Mouse (Mus musculus): ENCODE data around the gene Troap. TPM values are rescaled to one million over a fixed set of nuclear protein-coding genes. Genes with fewer than 3 reads are reported as not detected.

Troap gene
- total RNA-seq (2021): under 1 TPM; 0.63 to 0.69 TPM

GRCm38 (mm10) chr15:99074019-99074599 is at the start of gene Troap:
TSS of gene Troap (plus strand) at chr15:99074575.
- no peak for DNase-seq (ENCODE audit: extremely low spot score in 1 of 2, low spot score in 1 of 2)

DNA sequence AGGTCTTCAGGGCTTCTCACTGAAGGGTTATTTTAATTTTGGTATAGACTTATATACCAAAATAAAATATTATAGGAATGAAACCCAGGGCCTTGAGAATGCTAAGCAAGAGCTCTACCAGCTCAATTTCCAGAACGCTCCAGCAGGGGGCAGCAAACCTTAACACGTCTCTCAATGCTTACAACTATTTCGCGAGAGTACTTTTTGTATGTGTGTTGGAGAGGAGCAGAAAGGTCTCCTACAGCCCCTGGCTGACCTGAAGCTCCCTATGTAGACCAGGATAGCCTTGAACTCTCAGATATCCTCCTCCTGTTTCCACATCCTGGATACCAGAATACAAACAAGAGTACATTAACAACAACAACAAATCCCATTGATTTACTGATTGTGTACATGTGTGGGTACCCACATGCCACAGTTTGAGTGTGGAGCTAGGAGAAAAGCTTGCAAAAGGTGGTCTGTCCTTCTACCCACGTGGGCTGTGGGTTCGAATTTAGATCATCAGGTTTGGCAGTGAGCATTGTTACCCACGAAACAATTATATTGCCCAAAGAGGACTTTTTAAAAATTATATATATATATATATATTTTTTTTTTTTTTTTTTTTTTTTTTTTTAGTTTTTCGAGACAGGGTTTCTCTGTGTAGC is 49.6 kb upstream of the Troap start:
- DNase-seq (ENCODE audit: extremely low spot score in 1 of 2, low spot score in 1 of 2): peak; percentile 74 to 97

GRCm38 (mm10) chr15:99025414-99025813 is 49.0 kb upstream of the Troap start:
- DNase-seq (ENCODE audit: extremely low spot score in 1 of 2, low spot score in 1 of 2): no peak

- peak in 1 of 2 experiments; percentile 29 for DNase-seq (ENCODE audit: extremely low spot score in 1 of 2, low spot score in 1 of 2)
These were observed 48.1 kb upstream of the Troap start for GRCm38 (mm10) chr15:99026259-99026658.

DNA sequence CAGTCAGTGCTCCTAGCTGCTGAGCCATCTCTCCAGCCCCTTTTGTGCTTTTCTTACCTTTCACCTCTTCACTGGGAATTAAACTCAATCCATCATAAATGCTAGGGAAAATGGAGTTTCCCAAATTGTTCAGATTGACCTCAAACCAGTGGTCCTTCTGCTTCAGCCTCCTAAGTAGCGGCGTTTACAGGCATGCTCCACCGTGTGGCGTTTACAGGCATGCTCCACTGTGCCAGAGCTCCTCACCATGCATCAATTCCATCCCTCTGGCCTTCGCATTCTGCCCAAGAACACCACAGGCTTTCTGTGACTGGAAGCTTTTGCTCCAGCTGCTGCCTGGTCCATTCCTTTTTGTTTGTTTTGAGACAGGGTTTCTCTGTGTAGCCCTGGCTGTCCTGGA is 47.3 kb upstream of the Troap start:
- no peak for DNase-seq (ENCODE audit: extremely low spot score in 1 of 2, low spot score in 1 of 2)

- DNase-seq (ENCODE audit: extremely low spot score in 1 of 2, low spot score in 1 of 2): no peak
These were observed 45.4 kb upstream of the Troap start for GRCm38 (mm10) chr15:99028874-99029458.

- peak in 1 of 2 experiments; percentile 16 for DNase-seq (ENCODE audit: extremely low spot score in 1 of 2, low spot score in 1 of 2)
These were observed 44.5 kb upstream of the Troap start, which contains the start of gene Tuba1c for GRCm38 (mm10) chr15:99029619-99030584. TSS of gene Tuba1c (plus strand) at chr15:99029891.

DNA sequence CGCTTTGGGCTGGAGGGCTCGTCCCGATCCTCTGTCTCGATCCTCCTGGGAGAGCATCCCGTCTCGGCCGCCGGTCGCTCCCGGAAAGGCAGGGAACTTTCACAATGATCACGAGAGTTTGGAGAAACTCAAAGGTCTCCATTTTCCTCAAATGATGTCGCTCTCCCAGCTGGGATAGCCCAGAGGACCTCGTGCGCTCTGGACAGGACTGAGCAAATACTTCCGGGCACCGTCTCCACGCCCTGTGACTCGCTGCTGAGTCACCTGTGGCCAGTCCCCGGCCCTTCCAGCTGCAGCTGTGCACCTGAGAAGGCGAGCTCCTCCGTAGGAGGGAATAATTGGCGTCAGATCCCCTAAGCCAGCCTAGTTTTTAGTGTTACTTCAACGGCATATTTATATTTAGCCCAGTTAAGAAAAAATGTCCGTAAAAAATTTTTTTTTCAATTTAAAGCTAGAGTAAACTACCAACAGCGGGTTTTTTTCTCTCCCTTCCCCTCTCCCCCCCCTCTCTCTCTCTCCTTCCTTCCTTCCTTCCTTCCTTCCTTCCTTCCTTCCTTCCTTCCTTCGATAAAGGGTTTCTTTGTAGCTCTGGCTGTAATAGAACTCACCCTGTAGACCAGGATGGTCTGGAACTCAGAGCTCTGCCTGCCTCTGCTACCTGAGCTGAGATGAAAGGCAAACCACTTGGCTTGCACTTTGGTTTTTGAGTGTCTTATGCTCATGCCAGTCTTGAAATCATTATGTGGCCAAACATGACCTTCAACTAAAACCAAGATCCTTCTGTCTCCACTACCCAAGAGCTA is 43.6 kb upstream of the Troap start:
- DNase-seq (ENCODE audit: extremely low spot score in 1 of 2, low spot score in 1 of 2): no peak

GRCm38 (mm10) chr15:99031388-99031675 is 43.0 kb upstream of the Troap start:
- DNase-seq (ENCODE audit: extremely low spot score in 1 of 2, low spot score in 1 of 2): no peak

DNA sequence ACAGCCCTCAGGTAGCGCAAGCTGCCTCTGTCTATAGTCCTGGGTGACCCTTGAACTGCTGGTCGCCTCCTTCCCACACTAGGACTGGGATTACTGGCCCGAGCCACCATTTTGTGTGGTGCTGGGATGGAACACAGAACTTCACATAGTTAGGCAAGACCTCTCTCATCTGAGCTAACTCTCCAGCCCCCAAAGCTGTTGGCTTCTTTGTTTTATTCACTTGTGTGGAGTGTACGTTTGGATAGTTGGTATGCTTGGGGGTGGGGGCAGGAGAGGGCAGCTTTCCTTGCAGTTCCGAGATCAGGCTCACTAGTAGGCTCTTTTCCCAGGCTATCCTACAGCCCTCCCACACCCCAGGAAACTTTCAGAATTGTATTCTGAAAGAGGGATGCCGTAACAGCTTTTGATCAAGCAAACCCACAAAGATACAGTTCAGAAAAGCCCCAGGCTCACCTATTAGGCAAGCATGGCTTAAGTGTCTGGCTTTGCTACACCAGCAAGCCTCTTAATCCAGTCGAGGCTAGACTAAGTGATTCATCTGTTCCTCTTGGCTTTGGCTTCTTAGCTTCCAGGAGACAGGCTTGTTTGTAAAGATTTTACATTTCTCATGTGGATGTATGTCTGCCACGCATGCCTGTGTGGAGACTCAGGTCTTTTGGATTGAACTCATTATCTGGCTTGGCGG is 42.2 kb upstream of the Troap start:
- no peak for DNase-seq (ENCODE audit: extremely low spot score in 1 of 2, low spot score in 1 of 2)

- no peak for DNase-seq (ENCODE audit: extremely low spot score in 1 of 2, low spot score in 1 of 2)
These were observed 41.6 kb upstream of the Troap start for GRCm38 (mm10) chr15:99032726-99033250.

DNA sequence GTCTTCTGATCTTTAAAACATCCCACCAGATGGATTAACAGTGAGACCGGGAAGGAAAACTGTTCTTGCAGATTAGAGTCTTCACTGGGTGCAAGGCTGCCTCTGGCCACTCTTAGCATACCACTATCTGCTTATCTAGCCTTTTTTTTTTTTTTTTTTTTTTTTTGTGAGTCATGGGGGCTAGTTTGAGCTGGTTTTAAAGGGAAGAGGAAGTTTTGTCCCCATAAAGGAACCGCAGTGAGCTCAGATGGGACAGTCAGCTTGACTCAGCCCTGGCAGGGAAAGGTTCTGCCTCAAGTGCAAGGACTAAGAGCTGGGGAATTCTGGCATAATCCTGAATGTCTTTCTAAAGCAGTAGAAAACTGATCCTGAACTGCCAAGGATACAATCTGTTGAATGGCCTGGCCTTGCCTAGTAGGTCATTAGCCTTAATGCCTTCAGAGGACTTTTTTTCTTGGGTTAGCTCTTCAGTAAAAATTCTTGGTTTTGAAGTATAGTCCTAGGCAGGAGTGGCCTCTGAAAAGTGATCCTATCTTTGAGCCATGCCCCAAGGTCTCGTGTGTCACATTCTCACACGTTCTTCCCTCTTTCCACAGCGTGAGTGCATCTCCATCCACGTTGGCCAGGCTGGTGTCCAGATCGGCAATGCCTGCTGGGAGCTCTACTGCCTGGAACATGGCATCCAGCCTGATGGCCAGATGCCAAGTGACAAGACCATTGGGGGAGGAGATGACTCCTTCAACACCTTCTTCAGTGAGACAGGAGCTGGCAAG is 40.7 kb upstream of the Troap start:
- DNase-seq (ENCODE audit: extremely low spot score in 1 of 2, low spot score in 1 of 2): no peak

GRCm38 (mm10) chr15:99035431-99035830 is 38.9 kb upstream of the Troap start:
- DNase-seq (ENCODE audit: extremely low spot score in 1 of 2, low spot score in 1 of 2): no peak

DNA sequence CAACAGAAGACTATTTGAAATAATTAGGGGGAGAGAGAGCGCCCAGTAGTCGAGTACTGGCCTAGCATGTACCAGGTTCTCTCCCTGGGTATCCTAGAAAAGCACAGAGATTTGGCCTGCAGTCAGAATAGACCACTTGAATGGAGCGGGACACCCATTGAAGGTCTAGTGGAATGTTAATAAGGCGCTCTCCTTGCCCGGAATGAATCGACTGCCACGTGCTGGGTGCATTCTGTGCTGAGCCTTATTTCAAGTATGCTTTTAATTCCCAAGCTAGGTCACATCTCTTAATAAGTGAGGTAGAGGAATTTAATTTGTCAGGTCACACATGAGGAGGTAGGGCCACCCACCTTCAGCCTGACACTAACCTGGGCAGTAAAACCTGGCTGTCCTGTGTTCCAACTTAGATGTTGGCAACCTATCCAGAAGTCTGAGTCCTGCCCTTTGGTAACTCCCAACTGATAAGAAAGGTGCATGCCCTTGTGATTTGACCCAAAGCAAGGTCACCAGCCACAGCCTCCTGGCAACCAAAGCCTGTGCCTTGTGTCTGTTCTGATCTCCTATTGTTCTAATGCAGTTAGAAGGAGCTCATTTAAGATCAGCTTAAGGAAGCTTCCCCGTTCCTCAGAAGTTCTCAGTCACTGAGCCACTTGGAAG is 38.0 kb upstream of the Troap start:
- DNase-seq (ENCODE audit: extremely low spot score in 1 of 2, low spot score in 1 of 2): no peak

- DNase-seq (ENCODE audit: extremely low spot score in 1 of 2, low spot score in 1 of 2): no peak
These were observed 36.4 kb upstream of the Troap start for GRCm38 (mm10) chr15:99038025-99038424.

GRCm38 (mm10) chr15:99038797-99039196 is 35.6 kb upstream of the Troap start:
- DNase-seq (ENCODE audit: extremely low spot score in 1 of 2, low spot score in 1 of 2): no peak

GRCm38 (mm10) chr15:99039306-99039705 is 35.1 kb upstream of the Troap start:
- DNase-seq (ENCODE audit: extremely low spot score in 1 of 2, low spot score in 1 of 2): no peak

All from layer of hippocampus, postnatal 25 days (tissue).